Mouse (Mus musculus) heart, embryonic 16.5 days (tissue): Measurements from ENCODE around the gene Ulk4. TPM values are rescaled to one million over a fixed set of nuclear protein-coding genes. Genes with fewer than 3 reads are reported as not detected.

Source experiments
- ATAC-seq: fragments of 200-750 bp; cut with Nextera tagmentation; replicated peaks from 2 replicates; pipeline ENCODE4 v1.8.0; 2017; ENCODE audit warnings: moderate number of reproducible peaks; ENCODE audit not compliant: insufficient read depth, low FRiP score; ENCODE audit errors: extremely low read depth
- H3K27ac ChIP-seq: fragments of 300-500 bp; sonication (generic); 2 replicates; pipeline ENCODE4 v1.5.1; 2014; ENCODE audit warnings: mild to moderate bottlenecking, low read length, control low read depth, moderate library complexity
- H3K27me3 ChIP-seq: fragments of 300-500 bp; sonication (generic); 2 replicates; pipeline ENCODE4 v1.6.1; 2014; ENCODE audit warnings: low read length, mixed read lengths; ENCODE audit not compliant: control insufficient read depth, insufficient read depth
- H3K36me3 ChIP-seq: fragments of 300-500 bp; sonication (generic); 2 replicates; pipeline ENCODE4 v1.6.1; 2014; ENCODE audit not compliant: control insufficient read depth, insufficient read depth
- H3K4me1 ChIP-seq: fragments of 300-500 bp; sonication (generic); 2 replicates; pipeline ENCODE4 v1.6.1; 2014; ENCODE audit warnings: low read length, mixed read lengths; ENCODE audit not compliant: control insufficient read depth, insufficient read depth
- H3K4me2 ChIP-seq: fragments of 300-500 bp; sonication (generic); 2 replicates; pipeline ENCODE4 v1.6.1; 2014; ENCODE audit warnings: low read depth, mild to moderate bottlenecking, control low read depth, low read length
- H3K4me3 ChIP-seq: fragments of 300-500 bp; sonication (generic); 2 replicates; pipeline ENCODE4 v1.5.1; 2014; ENCODE audit warnings: mild to moderate bottlenecking, control low read depth, low read length
- H3K9ac ChIP-seq: fragments of 300-500 bp; sonication (generic); 2 replicates; pipeline ENCODE4 v1.6.1; 2014; ENCODE audit warnings: low read length, control low read depth
- H3K9me3 ChIP-seq: fragments of 300-500 bp; sonication (generic); replicated peaks from 2 replicates; pipeline ENCODE4 v1.6.1; 2016; ENCODE audit warnings: low read length; ENCODE audit not compliant: control insufficient read depth
- WGBS: fragments of 180-500 bp; shearing (Covaris S2); extraction: QIAGEN DNeasy Blood & Tissue Kit; methylation state at CpG from one replicate; pipeline ENCODE4 v1.1.7; 2014; 5-methylcytosine and 5-hydroxymethylcytosine counted together
- polyA plus RNA-seq: library from polyadenylated mRNA; unstranded; fragments of >200 nt; fragmentation: Nextera tagmentation; extraction: Ambion mirVana; gene quantifications from 2 replicates; pipeline ENCODE4 v1.2.1, GENCODE M21; 2015

Ulk4 gene
- polyA plus RNA-seq, 1 experiment from 2014 or later: 105 TPM

- peak; percentile 56 for ATAC-seq
- H3K4me2 ChIP-seq: peak overlapping the region; percentile 39; the same call in 1 of the 2 replicates
- no peaks in the 10 kb centered on the region for H3K9me3 ChIP-seq
- H3K4me1 ChIP-seq: peaks cover 24% of the 10 kb centered on the region
- H3K27me3 ChIP-seq: no peaks in the 10 kb centered on the region
- peak overlapping the region; percentile 49 for H3K9ac ChIP-seq
- H3K36me3 ChIP-seq: no peaks in the 10 kb centered on the region
- WGBS: 41% methylated on average over 9 of the region's 9 CpGs
- peak overlapping the region; percentile 35; the same call in 1 of the 2 replicates for H3K27ac ChIP-seq
- H3K4me3 ChIP-seq: no peak overlapping the region
Measured at GRCm38 (mm10) chr9:120988088-120988487, 288.9 kb downstream of the Ulk4 start.

DNA sequence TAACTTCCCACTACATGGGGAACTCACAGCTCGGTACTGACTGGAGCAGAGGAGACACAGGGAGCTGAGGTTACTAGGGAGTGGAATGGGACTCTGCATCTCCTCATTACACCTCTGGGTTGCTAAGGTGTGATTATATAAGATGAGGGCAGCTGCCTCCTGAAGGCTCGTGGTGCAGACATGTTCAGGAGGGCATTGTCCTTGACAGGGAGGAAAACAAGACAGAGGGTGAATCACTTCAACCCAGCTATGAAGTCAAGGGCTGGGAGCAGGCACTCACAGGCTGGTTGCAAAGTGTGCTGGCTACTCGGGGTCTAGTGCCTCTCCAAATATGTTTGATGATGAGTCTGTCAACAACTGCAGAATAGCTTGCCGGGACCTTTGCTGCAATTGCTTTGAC, 290.0 kb downstream of the Ulk4 start:
- Histone ChIP-seq H3K36me3 (no peaks in the 10 kb centered on the region), H3K27ac (peak overlapping the region; percentile 47; the same call in 1 of the 2 replicates), H3K4me3 (no peak overlapping the region), H3K9ac (no peak overlapping the region), H3K4me2 (no peak overlapping the region), H3K27me3 (no peaks in the 10 kb centered on the region), H3K4me1 (peaks cover 24% of the 10 kb centered on the region), H3K9me3 (no peaks in the 10 kb centered on the region)
- no peak for ATAC-seq
- 32% methylated on average over 4 of the region's 4 CpGs for WGBS

DNA sequence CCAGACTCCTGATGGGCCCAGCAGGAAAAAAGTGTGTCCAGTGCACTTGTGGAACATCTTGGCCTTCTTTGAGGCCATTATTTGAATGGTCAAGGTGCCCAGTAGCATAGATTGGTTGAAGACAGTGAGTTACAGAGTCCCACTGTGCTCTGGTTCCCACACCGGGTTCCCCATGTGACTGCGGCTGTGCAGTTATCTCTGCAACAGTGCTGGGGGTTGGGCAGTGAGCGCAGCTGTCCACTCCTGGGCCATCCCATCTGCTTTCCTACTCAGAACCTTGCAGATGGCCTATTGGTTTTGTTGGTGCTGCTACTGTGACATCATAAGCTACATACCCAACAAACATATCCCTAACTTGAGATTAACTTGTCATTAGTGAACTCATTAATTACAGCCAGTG, 290.7 kb downstream of the Ulk4 start:
- H3K27me3 ChIP-seq: no peaks in the 10 kb centered on the region
- H3K4me3 ChIP-seq: no peak overlapping the region
- peaks cover 24% of the 10 kb centered on the region for H3K4me1 ChIP-seq
- 72% methylated on average over 3 of the region's 3 CpGs for WGBS
- no peak overlapping the region for H3K27ac ChIP-seq
- H3K9ac ChIP-seq: no peak overlapping the region
- H3K36me3 ChIP-seq: no peaks in the 10 kb centered on the region
- no peak for ATAC-seq
- no peak overlapping the region for H3K4me2 ChIP-seq
- H3K9me3 ChIP-seq: no peaks in the 10 kb centered on the region

- H3K9ac ChIP-seq: no peak overlapping the region
- peaks cover 24% of the 10 kb centered on the region for H3K4me1 ChIP-seq
- no peaks in the 10 kb centered on the region for H3K36me3 ChIP-seq
- no peak overlapping the region for H3K4me3 ChIP-seq
- H3K27ac ChIP-seq: no peak overlapping the region
- no peak for ATAC-seq
- no peaks in the 10 kb centered on the region for H3K27me3 ChIP-seq
- 95% methylated on average over 5 of the region's 5 CpGs for WGBS
- no peak overlapping the region for H3K4me2 ChIP-seq
- H3K9me3 ChIP-seq: no peaks in the 10 kb centered on the region
Measured at GRCm38 (mm10) chr9:120985524-120985923, 291.5 kb downstream of the Ulk4 start.

- no peak for ATAC-seq
- WGBS: 92% methylated on average over 5 of the region's 5 CpGs
- H3K27me3 ChIP-seq: no peaks in the 10 kb centered on the region
- no peaks in the 10 kb centered on the region for H3K36me3 ChIP-seq
- no peak overlapping the region for H3K27ac ChIP-seq
- peaks cover 24% of the 10 kb centered on the region for H3K4me1 ChIP-seq
- no peaks in the 10 kb centered on the region for H3K9me3 ChIP-seq
- no peak overlapping the region for H3K4me2 ChIP-seq
- H3K9ac ChIP-seq: no peak overlapping the region
- no peak overlapping the region for H3K4me3 ChIP-seq
Measured at GRCm38 (mm10) chr9:120985009-120985408, 292.0 kb downstream of the Ulk4 start.

- Histone ChIP-seq H3K4me2 (no peak overlapping the region), H3K4me1 (peaks cover 24% of the 10 kb centered on the region), H3K9ac (no peak overlapping the region), H3K4me3 (no peak overlapping the region), H3K36me3 (no peaks in the 10 kb centered on the region), H3K9me3 (no peaks in the 10 kb centered on the region), H3K27me3 (no peaks in the 10 kb centered on the region), H3K27ac (no peak overlapping the region)
- no peak for ATAC-seq
- 76% methylated on average over 5 of the region's 5 CpGs for WGBS
Measured at GRCm38 (mm10) chr9:120984509-120984908, 292.5 kb downstream of the Ulk4 start.

GRCm38 (mm10) chr9:120983849-120984248, 293.1 kb downstream of the Ulk4 start:
- 83% methylated on average over 8 of the region's 8 CpGs for WGBS
- no peak for ATAC-seq
- no peak overlapping the region for H3K9ac ChIP-seq
- H3K9me3 ChIP-seq: no peaks in the 10 kb centered on the region
- H3K36me3 ChIP-seq: no peaks in the 10 kb centered on the region
- H3K4me1 ChIP-seq: peaks cover 24% of the 10 kb centered on the region
- no peak overlapping the region for H3K4me2 ChIP-seq
- H3K27ac ChIP-seq: no peak overlapping the region
- H3K4me3 ChIP-seq: no peak overlapping the region
- H3K27me3 ChIP-seq: no peaks in the 10 kb centered on the region

DNA sequence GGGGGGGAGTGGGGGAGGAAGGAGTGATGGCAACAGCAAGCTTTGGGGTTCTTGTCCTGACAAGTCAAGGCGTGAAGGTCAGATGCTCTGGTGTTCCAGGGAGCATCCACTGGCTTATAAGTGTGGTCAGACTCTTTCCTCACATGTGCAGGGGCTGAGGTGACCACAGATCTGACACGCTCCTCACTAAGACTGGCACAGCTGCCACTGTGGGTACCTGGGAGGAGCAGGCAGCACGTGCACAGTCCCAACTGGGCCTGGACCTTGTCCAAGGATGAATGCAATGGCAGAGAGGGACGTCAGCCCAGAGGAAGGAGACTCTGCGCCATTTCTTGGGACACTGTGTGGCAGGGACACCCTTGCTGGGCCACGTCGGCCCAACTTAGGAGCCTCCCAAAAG, 295.2 kb downstream of the Ulk4 start:
- Histone ChIP-seq H3K4me3 (no peak overlapping the region), H3K9ac (no peak overlapping the region), H3K27me3 (no peaks in the 10 kb centered on the region), H3K4me1 (peaks cover 4% of the 10 kb centered on the region), H3K4me2 (no peak overlapping the region), H3K36me3 (no peaks in the 10 kb centered on the region), H3K9me3 (no peaks in the 10 kb centered on the region), H3K27ac (no peak overlapping the region)
- no peak for ATAC-seq
- WGBS: 78% methylated on average over 7 of the region's 7 CpGs

DNA sequence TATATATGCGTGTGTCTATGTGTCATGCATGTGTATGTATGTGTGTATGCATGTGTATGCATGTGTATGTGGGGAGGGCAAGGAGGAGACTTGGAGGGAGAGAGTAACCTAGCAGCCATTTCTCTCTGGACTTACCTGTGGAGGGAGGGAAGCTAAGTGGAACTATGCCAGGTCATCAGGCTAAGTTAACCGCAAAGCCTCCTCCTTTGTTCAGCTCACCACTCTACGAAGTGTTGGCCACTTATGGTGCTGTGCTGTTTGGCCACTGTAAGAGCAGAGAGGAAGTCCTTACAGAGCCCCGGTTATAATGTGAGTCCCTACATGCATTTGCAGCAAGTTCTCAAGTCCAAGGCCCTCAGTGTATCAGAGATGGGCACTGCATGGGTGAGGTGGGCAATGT, 300.1 kb downstream of the Ulk4 start:
- H3K4me1 ChIP-seq: peaks cover 18% of the 10 kb centered on the region
- 88% methylated on average over 4 of the region's 4 CpGs for WGBS
- no peak for ATAC-seq
- H3K4me3 ChIP-seq: no peak overlapping the region
- no peak overlapping the region for H3K9ac ChIP-seq
- no peak overlapping the region for H3K27ac ChIP-seq
- H3K27me3 ChIP-seq: no peaks in the 10 kb centered on the region
- H3K9me3 ChIP-seq: no peaks in the 10 kb centered on the region
- H3K36me3 ChIP-seq: no peaks in the 10 kb centered on the region
- H3K4me2 ChIP-seq: no peak overlapping the region
